18 mouse cellular contexts compared by ENCODE assay signal in genomic region chr8:71534263-71534810, GRCm38 (mm10). TPM values are rescaled to one million over a fixed set of nuclear protein-coding genes. Genes with fewer than 3 reads are reported as not detected.
A peak's percentile ranks its signal among the peaks of the same experiment; 100 is the strongest.
DNase-seq lines count a peak whose midpoint lies in the region; ATAC-seq and TF ChIP-seq lines count a peak whose summit lies in the region.
"Had no signal": no experiment of that assay in that cellular context is flagged by ENCODE, and none has a peak within 500 bp of the region (broad histone marks: within the 10 kb centered on the region; RNA-seq: fewer than 3 reads in every experiment).

No protein-coding gene starts in this region.

- H3K4me3 ChIP-seq in hindbrain, embryonic 14.5 days (replicated peaks; ENCODE audit: low read length): no peak overlapping the region
- H3K4me3 ChIP-seq in hindbrain, postnatal 0 days (ENCODE audit: low read length): no peak overlapping the region
- no peak overlapping the region for H3K4me3 ChIP-seq in layer of hippocampus, adult 2 months
- H3K4me3 ChIP-seq in CH12.LX (replicated peaks in 1 of 3; ENCODE audit: low read depth in 2 of 3, low read length in 2 of 3, poor library complexity in 1 of 3) (no peak overlapping the region), MEL (ENCODE audit: control insufficient read depth in 1 of 2, insufficient read depth in 1 of 2, low read depth in 2 of 2, low read length in 2 of 2) (no peak overlapping the region)
- H3K4me3 ChIP-seq: embryonic facial prominence, embryonic 13.5 days; midbrain, embryonic 12.5 days had no signal

- H3K9me3 ChIP-seq in hindbrain, embryonic 14.5 days (ENCODE audit: control insufficient read depth, low read length): no peaks in the 10 kb centered on the region
- no peaks in the 10 kb centered on the region for H3K9me3 ChIP-seq in hindbrain, postnatal 0 days (ENCODE audit: low read length)
- H3K9me3 ChIP-seq in CH12.LX (replicated peaks; ENCODE audit: low read length) (no peaks in the 10 kb centered on the region), MEL (replicated peaks; ENCODE audit: insufficient read depth, low read length) (no peaks in the 10 kb centered on the region)
- H3K9me3 ChIP-seq: embryonic facial prominence, embryonic 13.5 days; G1E; midbrain, embryonic 12.5 days had no signal

- H3K27ac ChIP-seq in hindbrain, embryonic 14.5 days: no peak overlapping the region
- no peak overlapping the region for H3K27ac ChIP-seq in hindbrain, postnatal 0 days
- no peak overlapping the region for H3K27ac ChIP-seq in layer of hippocampus, adult 2 months
- H3K27ac ChIP-seq in CH12.LX (ENCODE audit: insufficient read depth, low read depth) (no peak overlapping the region), MEL (ENCODE audit: control insufficient read depth, low read depth, low read length) (no peak overlapping the region)
- H3K27ac ChIP-seq: embryonic facial prominence, embryonic 13.5 days; macrophage had no signal

- H3K27me3 ChIP-seq in hindbrain, embryonic 14.5 days (ENCODE audit: control insufficient read depth, insufficient read depth, low read length): peaks cover 23% of the 10 kb centered on the region
- H3K27me3 ChIP-seq in hindbrain, postnatal 0 days (ENCODE audit: insufficient read depth, low read length): peaks cover 6% of the 10 kb centered on the region; the same call in 1 of the 2 replicates
- H3K27me3 ChIP-seq in CH12.LX (replicated peaks): no peaks in the 10 kb centered on the region
- H3K27me3 ChIP-seq in MEL (ENCODE audit: control insufficient read depth in 1 of 2, insufficient read depth in 2 of 2, low read length in 2 of 2): no peaks in the 10 kb centered on the region

- WGBS in hindbrain, embryonic 14.5 days: 32% methylated on average over 3 of the region's 3 CpGs
- 34% methylated on average over 3 of the region's 3 CpGs for WGBS in hindbrain, postnatal 0 days

- H3K36me3 ChIP-seq in hindbrain, embryonic 14.5 days (replicated peaks; ENCODE audit: control insufficient read depth, insufficient read depth): no peaks in the 10 kb centered on the region
- no peaks in the 10 kb centered on the region for H3K36me3 ChIP-seq in hindbrain, postnatal 0 days (ENCODE audit: insufficient read depth, low read length)
- peaks cover 5 to 15% of the 10 kb centered on the region in 2 experiments for H3K36me3 ChIP-seq in CH12.LX (replicated peaks in 1 of 2; ENCODE audit: control insufficient read depth in 1 of 2, insufficient read depth in 1 of 2, low read length in 1 of 2)
- H3K36me3 ChIP-seq in MEL (ENCODE audit: control insufficient read depth in 1 of 2, insufficient read depth in 2 of 2, low read length in 2 of 2): peaks cover 0 to 3% of the 10 kb centered on the region in 2 experiments; a peak in 1 of 4 replicates
- H3K36me3 ChIP-seq: embryonic facial prominence, embryonic 13.5 days; midbrain, embryonic 12.5 days had no signal

- TF ChIP-seq RAD21 in CH12.LX (IDR thresholded peaks at IDR 0.05; ENCODE audit: low read depth, low read length): no peak
- TF ChIP-seq RAD21 in MEL (IDR thresholded peaks at IDR 0.05; ENCODE audit: low read depth, low read length): no peak

- no peak overlapping the region for H3K9ac ChIP-seq in hindbrain, embryonic 14.5 days
- no peak overlapping the region for H3K9ac ChIP-seq in hindbrain, postnatal 0 days (replicated peaks; ENCODE audit: low read length)
- no peak overlapping the region for H3K9ac ChIP-seq in CH12.LX (ENCODE audit: insufficient read depth, low read depth)
- H3K9ac ChIP-seq in MEL (ENCODE audit: control insufficient read depth, low read depth, low read length, poor library complexity, severe bottlenecking): no peak overlapping the region
- H3K9ac ChIP-seq: embryonic facial prominence, embryonic 13.5 days; midbrain, embryonic 12.5 days had no signal

- no peak for DNase-seq in hindbrain, embryonic 14.5 days (ENCODE audit: low spot score)
- no peak for DNase-seq in hindbrain, postnatal 0 days (ENCODE audit: low spot score)
- DNase-seq in layer of hippocampus, adult 2 months (ENCODE audit: low spot score in 2 of 2): no peak
- no peak for DNase-seq in layer of hippocampus, postnatal 10 days (ENCODE audit: low spot score in 2 of 2)
- DNase-seq in CH12.LX (ENCODE audit: extremely low read depth) (no peak), MEL (ENCODE audit: low read depth, low spot score) (no peak)
- no peak for DNase-seq in cerebellum, postnatal 14 days
- DNase-seq: cerebellum, adult 9-10 months; gastrocnemius, postnatal 10 days; kidney, postnatal 36 days; layer of hippocampus, postnatal 36 days; lung, adult 18-20 months; retina, postnatal 1 day had no signal

- peaks cover 11% of the 10 kb centered on the region; the same call in 1 of the 2 replicates for H3K79me2 ChIP-seq in CH12.LX (replicated peaks; ENCODE audit: control insufficient read depth, extremely low read depth, insufficient read depth, poor library complexity, severe bottlenecking)
- H3K79me2 ChIP-seq in MEL (ENCODE audit: control insufficient read depth, insufficient read depth, low read length, poor library complexity): peaks cover 1% of the 10 kb centered on the region

- TF ChIP-seq POLR2A in CH12.LX (IDR thresholded peaks at IDR 0.05; ENCODE audit: low read depth, low read length) (no peak), MEL (IDR thresholded peaks at IDR 0.05; ENCODE audit: control insufficient read depth in 1 of 2, insufficient read depth in 1 of 2, low read depth in 1 of 2, low read length in 2 of 2, poor library complexity in 1 of 2) (no peak)

- in situ Hi-C loops in CH12.LX (cut with MboI; ENCODE audit: low pct_ligation_motif_present, low pct_unique_long_range_greater_than_20kb, low sequenced_read_pairs): no loop called here

- 0 out of 2 replicates have a peak, but pooled peaks cover 6% of the 10 kb centered on the region for H3K4me1 ChIP-seq in hindbrain, embryonic 14.5 days (replicated peaks; ENCODE audit: control insufficient read depth, insufficient read depth, low read length)
- H3K4me1 ChIP-seq in hindbrain, postnatal 0 days (ENCODE audit: insufficient read depth, low read length): no peaks in the 10 kb centered on the region
- H3K4me1 ChIP-seq in CH12.LX (ENCODE audit: control insufficient read depth in 1 of 2, insufficient read depth in 2 of 2): peaks cover 19 to 71% of the 10 kb centered on the region in 2 experiments
- peaks cover 0 to 8% of the 10 kb centered on the region in 2 experiments; a peak in 2 of 4 replicates for H3K4me1 ChIP-seq in MEL (ENCODE audit: control insufficient read depth in 1 of 2, insufficient read depth in 2 of 2, low read length in 2 of 2)

- TF ChIP-seq EP300 in CH12.LX (IDR thresholded peaks at IDR 0.05; ENCODE audit: low read length) (no peak), MEL (IDR thresholded peaks at IDR 0.05; ENCODE audit: low read depth in 1 of 2, low read length in 2 of 2) (no peak)

- ATAC-seq in hindbrain, embryonic 14.5 days (ENCODE audit: low FRiP score): 0 out of 2 replicates have a peak, but pooled peaks have one; percentile 22
- ATAC-seq in hindbrain, postnatal 0 days: no peak

- dilution Hi-C loops in CH12.LX (cut with MboI; ENCODE audit: extremely low pct_ligation_motif_present, extremely low pct_unique_long_range_greater_than_20kb, low sequenced_read_pairs): no loop called here

- no peak for TF ChIP-seq CTCF in hindbrain, postnatal 0 days (IDR thresholded peaks at IDR 0.05; ENCODE audit: low read depth)
- peak; percentile 35; the same call in 1 of the 2 replicates for TF ChIP-seq CTCF in layer of hippocampus, adult 2 months (conservative IDR thresholded peaks at IDR 0.05)
- TF ChIP-seq CTCF in CH12.LX (conservative IDR thresholded peaks at IDR 0.05 in 1 of 2, IDR thresholded peaks at IDR 0.05 in 1 of 2; ENCODE audit: low read depth in 2 of 2, low read length in 2 of 2): peak in 1 of 2 experiments; percentile 45; a peak in 2 of 4 replicates
- peak in 2 of 3 experiments; percentile 25 to 31; a peak in 3 of 6 replicates for TF ChIP-seq CTCF in MEL (IDR thresholded peaks at IDR 0.05 in 2 of 3, conservative IDR thresholded peaks at IDR 0.05 in 1 of 3; ENCODE audit: control insufficient read depth in 1 of 3, insufficient read depth in 1 of 3, low read depth in 2 of 3, low read length in 3 of 3, poor library complexity in 1 of 3, severe bottlenecking in 1 of 3)

- H3K4me2 ChIP-seq in hindbrain, embryonic 14.5 days (replicated peaks): no peak overlapping the region
- H3K4me2 ChIP-seq in hindbrain, postnatal 0 days (ENCODE audit: low read depth, low read length): no peak overlapping the region
- H3K4me2 ChIP-seq in CH12.LX (ENCODE audit: insufficient read depth, low read depth, poor library complexity, severe bottlenecking): no peak overlapping the region
- H3K4me2 ChIP-seq: embryonic facial prominence, embryonic 13.5 days; midbrain, embryonic 12.5 days had no signal

RNA-seq across cellular contexts. Expression of gene Bst2, which starts 2.9 kb away (rescaled TPM):
- polyA plus RNA-seq in hindbrain, embryonic 14.5 days (2014; fragmentation: Nextera tagmentation; extraction: Ambion mirVana): 4.0 and 5.4 TPM in 2 replicates
- 14.4 and 27.5 TPM in 2 replicates for total RNA-seq in hindbrain, postnatal 0 days (2014; rRNA removed)
- polyA plus RNA-seq in hindbrain, postnatal 0 days (2015; fragmentation: Nextera tagmentation; extraction: Ambion mirVana): 21.0 and 22.7 TPM in 2 replicates
- total RNA-seq in layer of hippocampus, adult 2 months (2021): 1 to 10 TPM; 3.4 to 5.0 TPM
- total RNA-seq in layer of hippocampus, postnatal 10 days (2021): 1 to 10 TPM; 4.1 to 4.8 TPM
- total RNA-seq in CH12.LX (2012; rRNA removed) (404 and 424 TPM in 2 replicates), CH12.LX (2014; rRNA removed) (304 and 321 TPM in 2 replicates), MEL (2012; rRNA removed) (41.1 and 49.9 TPM in 2 replicates)
- polyA plus RNA-seq in CH12.LX (2012; ENCODE audit: insufficient read length, low read depth) (214 and 243 TPM in 2 replicates), MEL (2012; ENCODE audit: insufficient read depth in 1 of 2, insufficient read length in 2 of 2, low read depth in 1 of 2, low replicate concordance in 2 of 2, missing spikeins in 1 of 2) (100 to 1,000 TPM in 1 of 2 experiments, not detected in 1; 125 TPM)

RNA-seq across cellular contexts. Expression of gene Mvb12a, which starts 8.4 kb away (rescaled TPM):
- polyA plus RNA-seq in hindbrain, embryonic 14.5 days (2014; fragmentation: Nextera tagmentation; extraction: Ambion mirVana): 50.8 and 66.6 TPM in 2 replicates
- total RNA-seq in hindbrain, postnatal 0 days (2014; rRNA removed): 75.9 and 83.8 TPM in 2 replicates
- polyA plus RNA-seq in hindbrain, postnatal 0 days (2015; fragmentation: Nextera tagmentation; extraction: Ambion mirVana): 83.7 and 85.7 TPM in 2 replicates
- total RNA-seq in layer of hippocampus, adult 2 months (2021): 10 to 100 TPM; 33.8 to 34.9 TPM
- 10 to 100 TPM; 36.9 to 40.7 TPM for total RNA-seq in layer of hippocampus, postnatal 10 days (2021)
- total RNA-seq in CH12.LX (2012; rRNA removed) (113 and 128 TPM in 2 replicates), CH12.LX (2014; rRNA removed) (149 and 157 TPM in 2 replicates), MEL (2012; rRNA removed) (39.5 and 46.5 TPM in 2 replicates)
- polyA plus RNA-seq in CH12.LX (2012; ENCODE audit: insufficient read length, low read depth) (80.5 and 82.1 TPM in 2 replicates), MEL (2012; ENCODE audit: insufficient read depth in 1 of 2, insufficient read length in 2 of 2, low read depth in 1 of 2, low replicate concordance in 2 of 2, missing spikeins in 1 of 2) (10 to 100 TPM in 1 of 2 experiments, not detected in 1; 67.3 TPM)

RNA-seq across cellular contexts. Expression of gene Ccdc194, which starts 8.8 kb away (rescaled TPM):
- 0.22 and 0.92 TPM in 2 replicates for polyA plus RNA-seq in hindbrain, embryonic 14.5 days (2014; fragmentation: Nextera tagmentation; extraction: Ambion mirVana)
- 0.58 TPM in 1 of 2 replicates, not detected in the other for total RNA-seq in hindbrain, postnatal 0 days (2014; rRNA removed)
- 0.13 and 0.34 TPM in 2 replicates for polyA plus RNA-seq in hindbrain, postnatal 0 days (2015; fragmentation: Nextera tagmentation; extraction: Ambion mirVana)
- not detected for total RNA-seq in layer of hippocampus, adult 2 months (2021)
- not detected for total RNA-seq in layer of hippocampus, postnatal 10 days (2021)
- total RNA-seq in CH12.LX (2012; rRNA removed): not detected in 2 replicates
- not detected in 2 replicates for total RNA-seq in CH12.LX (2014; rRNA removed)
- polyA plus RNA-seq in CH12.LX (2012; ENCODE audit: insufficient read length, low read depth): not detected in 2 replicates
- not detected in 2 replicates for total RNA-seq in MEL (2012; rRNA removed)
- polyA plus RNA-seq in MEL (2012; ENCODE audit: insufficient read depth in 1 of 2, insufficient read length in 2 of 2, low read depth in 1 of 2, low replicate concordance in 2 of 2, missing spikeins in 1 of 2): not detected
- total RNA-seq: heart, adult 8-10 months; layer of hippocampus, postnatal 36 days had no signal
- polyA plus RNA-seq: G1E, macrophage had no signal

RNA-seq across cellular contexts. Expression of gene Plvap, which starts 22.8 kb away (rescaled TPM):
- polyA plus RNA-seq in hindbrain, embryonic 14.5 days (2014; fragmentation: Nextera tagmentation; extraction: Ambion mirVana): 9.2 and 10.5 TPM in 2 replicates
- 8.0 and 8.3 TPM in 2 replicates for total RNA-seq in hindbrain, postnatal 0 days (2014; rRNA removed)
- polyA plus RNA-seq in hindbrain, postnatal 0 days (2015; fragmentation: Nextera tagmentation; extraction: Ambion mirVana): 10.2 and 15.3 TPM in 2 replicates
- 1 to 10 TPM; 7.3 to 7.7 TPM for total RNA-seq in layer of hippocampus, adult 2 months (2021)
- total RNA-seq in layer of hippocampus, postnatal 10 days (2021): 1 to 10 TPM; 8.1 to 9.2 TPM
- 0.04 TPM in 1 of 2 replicates, not detected in the other for total RNA-seq in CH12.LX (2012; rRNA removed)
- not detected in 2 replicates for total RNA-seq in CH12.LX (2014; rRNA removed)
- polyA plus RNA-seq in CH12.LX (2012; ENCODE audit: insufficient read length, low read depth): 0.27 and 0.37 TPM in 2 replicates
- 8.2 and 11.7 TPM in 2 replicates for total RNA-seq in MEL (2012; rRNA removed)
- polyA plus RNA-seq in MEL (2012; ENCODE audit: insufficient read depth in 1 of 2, insufficient read length in 2 of 2, low read depth in 1 of 2, low replicate concordance in 2 of 2, missing spikeins in 1 of 2): 10 to 100 TPM in 1 of 2 experiments, not detected in 1; 20.4 TPM
- polyA plus RNA-seq: macrophage had no signal

RNA-seq across cellular contexts. Expression of gene Tmem221, which starts 24.3 kb away (rescaled TPM):
- 0.32 TPM in 1 of 2 replicates, not detected in the other for polyA plus RNA-seq in hindbrain, embryonic 14.5 days (2014; fragmentation: Nextera tagmentation; extraction: Ambion mirVana)
- total RNA-seq in hindbrain, postnatal 0 days (2014; rRNA removed): 1.3 TPM in 1 of 2 replicates, not detected in the other
- polyA plus RNA-seq in hindbrain, postnatal 0 days (2015; fragmentation: Nextera tagmentation; extraction: Ambion mirVana): 0.18 and 0.29 TPM in 2 replicates
- under 1 TPM; 0.22 to 0.31 TPM for total RNA-seq in layer of hippocampus, adult 2 months (2021)
- total RNA-seq in layer of hippocampus, postnatal 10 days (2021): not detected
- total RNA-seq in CH12.LX (2012; rRNA removed) (0.21 and 0.51 TPM in 2 replicates), CH12.LX (2014; rRNA removed) (not detected in 2 replicates), MEL (2012; rRNA removed) (1.2 and 1.7 TPM in 2 replicates)
- polyA plus RNA-seq in CH12.LX (2012; ENCODE audit: insufficient read length, low read depth) (not detected in 2 replicates), MEL (2012; ENCODE audit: insufficient read depth in 1 of 2, insufficient read length in 2 of 2, low read depth in 1 of 2, low replicate concordance in 2 of 2, missing spikeins in 1 of 2) (1 to 10 TPM in 1 of 2 experiments, not detected in 1; 5.1 TPM)
- total RNA-seq: G1E; layer of hippocampus, postnatal 36 days had no signal
- polyA plus RNA-seq: G1E had no signal
